Comparison of ENCODE assay signal across 9 mouse cellular contexts in genomic region chr7:99555862-99556261, GRCm38 (mm10). TPM values are rescaled to one million over a fixed set of nuclear protein-coding genes. Genes with fewer than 3 reads are reported as not detected.
DNase-seq lines count a peak whose midpoint lies in the region; ATAC-seq and TF ChIP-seq lines count a peak whose summit lies in the region.
"Had no signal": no experiment of that assay in that cellular context is flagged by ENCODE, and none has a peak within 500 bp of the region (broad histone marks: within the 10 kb centered on the region; RNA-seq: fewer than 3 reads in every experiment).

No protein-coding gene starts in this region.

- no peak overlapping the region for H3K9ac ChIP-seq in ES-Bruce4 (ENCODE audit: low read depth, poor library complexity, severe bottlenecking)
- no peak overlapping the region for H3K9ac ChIP-seq in limb, embryonic 14.5 days (ENCODE audit: low read depth, low read length, severe bottlenecking)
- H3K9ac ChIP-seq: embryonic facial prominence, embryonic 13.5 days had no signal

- ATAC-seq in limb, embryonic 14.5 days (ENCODE audit: low FRiP score, low read depth) = peak; percentile 45; the same call in 1 of the 2 replicates
- peak; percentile 80 for ATAC-seq in neutrophil, adult 5-6 weeks (ENCODE audit: extremely low read depth, insufficient number of reproducible peaks, low FRiP score, poor library complexity, severe bottlenecking)

- WGBS in limb, embryonic 14.5 days = 18% methylated on average over 6 of the region's 6 CpGs

- H3K9me3 ChIP-seq in ES-Bruce4 (replicated peaks; ENCODE audit: control insufficient read depth, insufficient read depth, low read length, poor library complexity, severe bottlenecking) = no peaks in the 10 kb centered on the region
- no peaks in the 10 kb centered on the region for H3K9me3 ChIP-seq in limb, embryonic 14.5 days (ENCODE audit: control insufficient read depth, low read length)
- H3K9me3 ChIP-seq: embryonic facial prominence, embryonic 13.5 days had no signal

- DNase-seq in 416B (ENCODE audit: low read depth) = peak; percentile 57
- DNase-seq in cerebellum, adult 8-10 months = peak; percentile 61
- peak; percentile 69 for DNase-seq in gastrocnemius, postnatal 14 days
- DNase-seq in kidney, adult 9 months = peak; percentile 81
- DNase-seq in limb, embryonic 14.5 days (ENCODE audit: low spot score) = no peak
- DNase-seq in thymus, postnatal 4 days = peak; percentile 61

- no peak overlapping the region for H3K4me3 ChIP-seq in ES-Bruce4 (ENCODE audit: low read depth, low read length)
- H3K4me3 ChIP-seq in limb, embryonic 14.5 days (replicated peaks; ENCODE audit: low read length) = no peak overlapping the region
- H3K4me3 ChIP-seq: embryonic facial prominence, embryonic 13.5 days had no signal

- no peak for TF ChIP-seq EP300 in ES-Bruce4 (IDR thresholded peaks at IDR 0.05; ENCODE audit: insufficient read depth, low read depth, low read length)

- H3K4me2 ChIP-seq in limb, embryonic 14.5 days (replicated peaks; ENCODE audit: low read depth, low read length, severe bottlenecking) = no peak overlapping the region
- H3K4me2 ChIP-seq: embryonic facial prominence, embryonic 13.5 days had no signal

- TF ChIP-seq CTCF in ES-Bruce4 (IDR thresholded peaks at IDR 0.05; ENCODE audit: low read depth, low read length) = peak; percentile 69

- no peaks in the 10 kb centered on the region for H3K36me3 ChIP-seq in ES-Bruce4 (ENCODE audit: control insufficient read depth, insufficient read depth, low read length, poor library complexity, severe bottlenecking)
- H3K36me3 ChIP-seq in limb, embryonic 14.5 days (ENCODE audit: control insufficient read depth, insufficient read depth, low read length) = no peaks in the 10 kb centered on the region

- peaks cover 6% of the 10 kb centered on the region for H3K4me1 ChIP-seq in ES-Bruce4 (ENCODE audit: control insufficient read depth, insufficient read depth, low read length)
- peaks cover 24% of the 10 kb centered on the region for H3K4me1 ChIP-seq in limb, embryonic 14.5 days (ENCODE audit: control insufficient read depth, insufficient read depth, low read length)

- TF ChIP-seq POLR2A in ES-Bruce4 (IDR thresholded peaks at IDR 0.05; ENCODE audit: insufficient read depth, low read length) = no peak
- no peak for TF ChIP-seq POLR2A in limb, embryonic 14.5 days (IDR thresholded peaks at IDR 0.05; ENCODE audit: borderline replicate concordance, extremely low read depth, insufficient read depth, insufficient read length)

- H3K27me3 ChIP-seq in ES-Bruce4 (ENCODE audit: control insufficient read depth, insufficient read depth, low read length, poor library complexity, severe bottlenecking) = no peaks in the 10 kb centered on the region
- H3K27me3 ChIP-seq in limb, embryonic 14.5 days (ENCODE audit: control insufficient read depth, insufficient read depth, low read length) = no peaks in the 10 kb centered on the region
- H3K27me3 ChIP-seq: embryonic facial prominence, embryonic 13.5 days had no signal

- intact Hi-C loops in gastrocnemius, postnatal 14 days (cut with DNase I; ENCODE audit: low total_unique reads) = loop anchor here (1.0 to 5.0 kb wide), 2 partner anchors 36 to 56 kb away; no protein-coding TSS in a partner anchor

- H3K27ac ChIP-seq in ES-Bruce4 (ENCODE audit: insufficient read depth, low read length) = no peak overlapping the region
- H3K27ac ChIP-seq in limb, embryonic 14.5 days (replicated peaks; ENCODE audit: low read depth, low read length) = no peak overlapping the region
- H3K27ac ChIP-seq: embryonic facial prominence, embryonic 13.5 days had no signal

RNA-seq across cellular contexts. Expression of gene Arrb1, which starts 20.6 kb away (rescaled TPM):
- 28.9 and 31.7 TPM in 2 replicates for polyA plus RNA-seq in ES-Bruce4 (2011; ENCODE audit: insufficient read depth, insufficient read length, low read depth, missing spikeins)
- 10 to 100 TPM; 14.3 to 15.2 TPM for total RNA-seq in gastrocnemius, postnatal 14 days (2021)
- 26.3 and 26.8 TPM in 2 replicates for polyA plus RNA-seq in limb, embryonic 14.5 days (2012; rRNA removed)
- 3.5 and 4.2 TPM in 2 replicates for polyA plus RNA-seq in limb, embryonic 14.5 days (2014; fragmentation: Nextera tagmentation; extraction: Ambion mirVana)
- total RNA-seq in neutrophil, adult 5-6 weeks (2017) = 81.8 and 95.2 TPM in 2 replicates
